Mouse (Mus musculus) liver, embryonic 11.5 days (tissue): Measurements from ENCODE around the gene Ubqln3. TPM values are rescaled to one million over a fixed set of nuclear protein-coding genes. Genes with fewer than 3 reads are reported as not detected.

Experiments
- ATAC-seq: fragments of 200-750 bp; cut with Nextera tagmentation; replicated peaks from 2 replicates; pipeline ENCODE4 v1.8.0; 2017; ENCODE audit warnings: moderate number of reproducible peaks, mild to moderate bottlenecking, moderate TSS enrichment, moderate library complexity; ENCODE audit not compliant: low FRiP score
- DNase-seq: peaks from one replicate; pipeline ENCODE4 v3.0.0-alpha.2; 2017; ENCODE audit warnings: low spot score
- H3K27ac ChIP-seq: fragments of 300-500 bp; sonication (generic); 2 replicates; pipeline ENCODE4 v1.5.1; 2014; ENCODE audit warnings: mild to moderate bottlenecking, low read depth, low read length, control low read depth
- H3K27me3 ChIP-seq: fragments of 300-500 bp; sonication (generic); replicated peaks from 2 replicates; pipeline ENCODE4 v1.6.1; 2014; ENCODE audit warnings: low read length, mixed read lengths; ENCODE audit not compliant: control insufficient read depth, insufficient read depth
- H3K36me3 ChIP-seq: fragments of 300-500 bp; sonication (generic); 2 replicates; pipeline ENCODE4 v1.6.1; 2014; ENCODE audit warnings: mild to moderate bottlenecking, low read length, moderate library complexity, mixed read lengths; ENCODE audit not compliant: control insufficient read depth, insufficient read depth
- H3K4me1 ChIP-seq: fragments of 300-500 bp; sonication (generic); replicated peaks from 2 replicates; pipeline ENCODE4 v1.6.1; 2014; ENCODE audit warnings: low read length, mixed read lengths; ENCODE audit not compliant: control insufficient read depth, insufficient read depth
- H3K4me2 ChIP-seq: fragments of 300-500 bp; sonication (generic); 2 replicates; pipeline ENCODE4 v1.6.1; 2014; ENCODE audit warnings: mild to moderate bottlenecking, control low read depth, moderate library complexity
- H3K4me3 ChIP-seq: fragments of 300-500 bp; sonication (generic); 2 replicates; pipeline ENCODE4 v1.5.1; 2014; ENCODE audit warnings: low read depth, low read length, control low read depth
- H3K9ac ChIP-seq: fragments of 300-500 bp; sonication (generic); 2 replicates; pipeline ENCODE4 v1.6.1; 2014; ENCODE audit warnings: low read depth, low read length, control low read depth
- H3K9me3 ChIP-seq: fragments of 300-500 bp; sonication (generic); 2 replicates; pipeline ENCODE4 v1.6.1; 2016; ENCODE audit warnings: low read length, inconsistent platforms, mixed read lengths; ENCODE audit not compliant: control insufficient read depth
- WGBS: fragments of 180-500 bp; shearing (Covaris S2); extraction: QIAGEN DNeasy Blood & Tissue Kit; methylation state at CpG from one replicate; pipeline ENCODE4 v1.1.7; 2014; 5-methylcytosine and 5-hydroxymethylcytosine counted together
- polyA plus RNA-seq: library from polyadenylated mRNA; unstranded; fragments of >200 nt; fragmentation: Nextera tagmentation; extraction: Ambion mirVana; gene quantifications from 2 replicates; pipeline ENCODE4 v1.2.1, GENCODE M21; 2014

Gene Ubqln3
- polyA plus RNA-seq: not detected in 2 replicates

DNA sequence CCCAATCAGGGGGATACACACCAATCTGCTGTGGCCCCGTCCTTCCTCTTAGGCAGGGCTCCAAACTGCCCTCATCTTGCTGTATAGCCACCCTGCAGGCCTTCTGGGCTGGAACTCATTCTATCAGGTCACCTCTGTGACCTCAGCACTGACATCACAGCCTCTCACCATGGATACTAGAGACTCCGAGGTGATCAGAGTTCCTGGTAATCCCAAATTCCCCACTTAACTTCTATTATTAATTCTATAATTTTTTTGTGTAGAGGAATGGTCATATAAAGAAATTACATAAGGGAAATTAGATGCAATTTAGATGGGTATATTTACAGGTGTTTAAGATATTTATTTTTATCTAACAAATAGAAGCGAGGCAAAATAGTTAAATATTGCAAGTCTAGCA is at the start of gene Ubqln3:
Ubqln3 (minus strand) TSS at position 101 of the 400 bp plus-strand sequence.
- no peak within 1 kb of the TSS for H3K4me3 ChIP-seq
- H3K27me3 ChIP-seq: no peaks in the 10 kb centered on the region
- DNase-seq (no peak), ATAC-seq (no peak)
- no peak within 1 kb of the TSS for H3K4me2 ChIP-seq
- no peak within 1 kb of the TSS for H3K9ac ChIP-seq
- 65% methylated on average over 3 of the region's 3 CpGs for WGBS
- H3K36me3 ChIP-seq: no peaks in the 10 kb centered on the region
- no peaks in the 10 kb centered on the region for H3K4me1 ChIP-seq
- H3K27ac ChIP-seq: no peak within 1 kb of the TSS
- H3K9me3 ChIP-seq: no peaks in the 10 kb centered on the region

DNA sequence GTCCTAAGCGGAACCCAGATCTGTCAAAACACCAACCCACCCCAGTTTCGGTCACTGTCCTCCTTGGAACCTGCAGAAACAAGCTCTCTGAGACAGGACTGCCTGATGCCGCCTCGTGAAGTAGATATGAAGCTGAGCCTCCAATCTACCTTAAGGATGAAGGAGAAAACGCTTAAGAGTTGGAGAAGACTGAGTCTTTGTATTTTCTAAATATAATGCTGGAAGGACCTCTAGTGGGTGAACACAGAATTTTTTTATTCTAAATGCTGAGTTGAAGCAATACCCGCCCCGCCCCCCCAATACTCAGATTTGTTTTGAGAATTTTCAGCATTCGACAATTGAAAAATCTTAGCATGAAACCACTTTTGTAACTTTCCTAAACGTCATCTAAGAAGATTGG is 48.2 kb upstream of the Ubqln3 start:
- H3K27ac ChIP-seq: no peak overlapping the region
- H3K27me3 ChIP-seq: no peaks in the 10 kb centered on the region
- no peaks in the 10 kb centered on the region for H3K4me1 ChIP-seq
- ATAC-seq: no peak
- no peak overlapping the region for H3K4me2 ChIP-seq
- H3K36me3 ChIP-seq: no peaks in the 10 kb centered on the region
- no peaks in the 10 kb centered on the region for H3K9me3 ChIP-seq
- WGBS: 54% methylated on average over 9 of the region's 9 CpGs
- H3K9ac ChIP-seq: no peak overlapping the region
- DNase-seq: no peak
- H3K4me3 ChIP-seq: no peak overlapping the region

DNA sequence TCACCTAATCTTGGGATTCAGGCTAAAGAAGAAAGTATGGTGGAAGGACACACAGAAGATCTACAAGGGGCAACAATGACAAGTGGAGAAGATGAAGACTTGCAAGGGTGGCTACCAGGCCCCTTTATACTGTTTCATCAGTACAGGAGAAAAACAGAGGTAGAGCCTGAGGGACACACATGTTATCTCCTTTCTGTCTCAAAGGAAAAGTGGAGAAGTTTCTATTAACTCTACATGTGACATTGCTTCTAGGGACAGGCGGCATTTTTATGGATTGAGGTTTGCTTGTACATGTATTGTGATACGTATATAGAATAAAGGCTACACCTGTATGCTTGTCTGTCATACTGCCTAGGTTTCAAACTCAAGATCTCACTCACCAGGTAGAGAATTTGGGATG is 40.2 kb upstream of the Ubqln3 start, which contains the start of gene Olfr648:
Olfr648 (minus strand) TSS at position 101 of the 400 bp plus-strand sequence.
- no peak within 1 kb of the TSS for H3K9ac ChIP-seq
- no peak within 1 kb of the TSS for H3K4me3 ChIP-seq
- no peaks in the 10 kb centered on the region for H3K27me3 ChIP-seq
- no peaks in the 10 kb centered on the region for H3K36me3 ChIP-seq
- no peaks in the 10 kb centered on the region for H3K9me3 ChIP-seq
- H3K27ac ChIP-seq: no peak within 1 kb of the TSS
- H3K4me2 ChIP-seq: no peak within 1 kb of the TSS
- DNase-seq: no peak
- H3K4me1 ChIP-seq: no peaks in the 10 kb centered on the region
- no peak for ATAC-seq
- 88% methylated on average over 2 of the region's 2 CpGs for WGBS

DNA sequence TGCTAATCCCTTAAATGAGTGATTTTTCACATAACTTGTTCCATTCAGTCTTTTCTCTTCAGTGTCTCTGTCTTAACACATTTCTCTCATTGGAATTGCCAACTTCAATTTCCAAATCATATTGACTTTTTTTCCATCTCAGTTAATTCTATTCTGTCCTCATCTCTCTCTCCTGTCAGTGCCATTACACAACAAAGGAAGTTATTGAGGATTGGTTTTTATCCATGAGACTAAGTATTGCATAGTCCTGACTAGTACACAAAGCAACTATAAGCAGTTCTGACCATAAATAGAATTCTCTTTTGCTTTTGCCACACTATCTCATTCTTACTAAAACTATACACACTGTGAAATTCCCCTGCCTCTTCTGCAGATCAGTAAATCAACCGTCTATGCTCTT is 36.0 kb upstream of the Ubqln3 start:
- H3K27me3 ChIP-seq: no peaks in the 10 kb centered on the region
- ATAC-seq (no peak), DNase-seq (no peak)
- 88% methylated on average over 1 of the region's 1 CpGs for WGBS
- H3K4me3 ChIP-seq: no peak overlapping the region
- H3K4me1 ChIP-seq: no peaks in the 10 kb centered on the region
- no peaks in the 10 kb centered on the region for H3K9me3 ChIP-seq
- no peaks in the 10 kb centered on the region for H3K36me3 ChIP-seq
- H3K9ac ChIP-seq: no peak overlapping the region
- no peak overlapping the region for H3K4me2 ChIP-seq
- H3K27ac ChIP-seq: no peak overlapping the region

DNA sequence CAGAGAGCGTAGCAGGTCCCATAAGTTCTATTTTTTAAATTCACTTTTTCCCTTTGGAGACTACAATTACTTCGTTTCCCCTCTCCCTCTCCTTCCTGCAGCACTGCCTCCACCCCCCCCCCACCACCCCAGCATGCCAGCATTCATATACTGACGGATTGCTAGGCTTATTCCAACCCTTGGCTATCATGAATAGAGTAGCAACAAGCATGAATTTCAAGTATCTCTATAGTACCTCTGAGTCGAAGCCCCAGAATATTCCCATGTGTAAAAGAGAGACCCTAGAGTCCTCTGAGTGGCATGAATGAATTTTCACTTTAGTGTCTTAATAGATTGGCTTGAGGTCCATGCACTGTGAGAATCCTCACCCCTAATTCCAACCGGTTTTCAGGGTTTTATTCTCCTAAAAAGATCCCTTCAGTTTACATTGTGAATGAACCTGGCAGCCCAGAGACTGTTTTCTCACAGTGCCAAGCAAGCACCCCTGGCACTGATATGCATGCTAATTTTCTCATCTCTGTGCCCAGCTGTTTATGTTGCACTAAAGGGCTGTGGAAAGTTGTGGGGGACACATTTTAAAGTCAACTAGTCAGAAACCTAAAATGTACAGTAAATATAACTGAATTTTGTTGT is 35.5 kb upstream of the Ubqln3 start:
- H3K4me3 ChIP-seq: no peak overlapping the region
- ATAC-seq (no peak), DNase-seq (no peak)
- no peak overlapping the region for H3K27ac ChIP-seq
- H3K27me3 ChIP-seq: no peaks in the 10 kb centered on the region
- no peak overlapping the region for H3K9ac ChIP-seq
- H3K36me3 ChIP-seq: no peaks in the 10 kb centered on the region
- H3K4me1 ChIP-seq: no peaks in the 10 kb centered on the region
- H3K9me3 ChIP-seq: no peaks in the 10 kb centered on the region
- H3K4me2 ChIP-seq: no peak overlapping the region
- 74% methylated on average over 5 of the region's 5 CpGs for WGBS

DNA sequence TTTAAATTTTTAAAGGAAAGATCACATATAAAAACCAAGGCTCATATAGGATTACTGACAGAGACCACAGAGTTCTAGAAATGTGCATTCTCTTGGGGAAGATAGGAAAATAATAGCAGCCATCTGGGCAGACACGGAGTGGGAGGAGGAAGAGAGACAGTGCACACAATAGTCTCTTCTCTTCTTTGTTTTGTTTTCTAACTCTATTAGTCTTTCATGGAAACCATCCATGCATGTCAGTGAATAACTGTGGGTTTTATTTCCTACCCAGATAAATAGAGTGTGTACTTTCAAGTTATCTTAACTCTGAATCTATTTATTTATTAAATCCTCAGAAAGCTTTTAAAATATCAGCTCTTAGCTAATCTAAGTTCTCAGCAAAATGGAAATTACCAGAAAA is 32.0 kb upstream of the Ubqln3 start:
- H3K27ac ChIP-seq: no peak overlapping the region
- H3K36me3 ChIP-seq: no peaks in the 10 kb centered on the region
- no peaks in the 10 kb centered on the region for H3K9me3 ChIP-seq
- WGBS: 75% methylated on average over 1 of the region's 1 CpGs
- no peak overlapping the region for H3K4me2 ChIP-seq
- H3K4me3 ChIP-seq: no peak overlapping the region
- ATAC-seq (no peak), DNase-seq (no peak)
- no peak overlapping the region for H3K9ac ChIP-seq
- H3K27me3 ChIP-seq: no peaks in the 10 kb centered on the region
- no peaks in the 10 kb centered on the region for H3K4me1 ChIP-seq

DNA sequence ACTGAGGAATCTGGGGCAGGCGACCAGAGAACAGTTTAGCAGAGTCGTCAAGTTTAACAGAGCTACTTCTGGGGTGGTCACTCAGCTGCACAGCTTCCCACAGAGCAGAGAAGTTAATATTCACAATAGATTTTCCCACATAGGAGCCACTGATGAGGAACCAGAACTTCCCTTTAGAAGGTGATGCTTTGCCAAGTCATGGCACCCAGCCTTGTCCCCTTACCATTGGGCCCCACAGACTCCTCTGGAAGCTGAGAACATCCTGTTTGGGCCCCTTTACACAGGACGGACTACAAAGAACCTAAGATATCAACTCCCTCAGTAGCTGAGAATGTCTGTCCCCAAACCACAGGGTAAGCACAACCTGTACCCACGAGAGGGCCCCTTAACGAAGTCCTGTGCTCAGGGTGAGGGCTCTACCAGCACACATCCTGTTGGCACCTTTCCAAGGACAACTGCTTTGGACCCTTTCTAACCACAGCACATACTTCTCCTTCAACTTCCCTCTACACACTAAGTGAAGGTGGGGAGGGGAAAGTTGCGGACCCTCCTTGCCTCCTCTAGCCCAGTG is 26.6 kb upstream of the Ubqln3 start:
- Histone ChIP-seq H3K9ac (no peak overlapping the region), H3K4me1 (no peaks in the 10 kb centered on the region), H3K4me2 (no peak overlapping the region), H3K27ac (no peak overlapping the region), H3K9me3 (no peaks in the 10 kb centered on the region), H3K27me3 (no peaks in the 10 kb centered on the region), H3K4me3 (no peak overlapping the region), H3K36me3 (no peaks in the 10 kb centered on the region)
- DNase-seq (no peak), ATAC-seq (no peak)
- 53% methylated on average over 6 of the region's 6 CpGs for WGBS

DNA sequence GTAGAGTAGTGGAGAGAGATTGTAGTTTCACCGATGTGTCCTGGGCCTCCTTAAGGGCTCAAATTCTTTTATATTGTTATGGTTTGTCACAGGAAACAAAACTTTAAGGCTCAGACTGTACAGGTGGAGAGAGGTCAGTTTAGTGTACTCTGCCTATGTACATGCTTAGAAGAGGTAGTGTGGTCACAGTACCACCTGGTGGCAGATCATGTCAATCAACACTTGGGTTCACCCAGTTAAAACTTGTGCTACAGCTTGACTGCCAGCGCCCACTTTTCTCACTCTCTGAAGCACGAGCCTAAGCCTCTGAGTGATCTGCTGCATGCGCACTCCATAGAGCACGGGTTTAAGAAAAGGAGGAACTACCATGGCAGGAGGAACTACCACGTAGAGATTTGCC is 24.0 kb upstream of the Ubqln3 start:
- H3K36me3 ChIP-seq: no peaks in the 10 kb centered on the region
- H3K4me2 ChIP-seq: no peak overlapping the region
- H3K27me3 ChIP-seq: no peaks in the 10 kb centered on the region
- no peak overlapping the region for H3K9ac ChIP-seq
- no peaks in the 10 kb centered on the region for H3K4me1 ChIP-seq
- H3K27ac ChIP-seq: no peak overlapping the region
- DNase-seq: no peak
- ATAC-seq: no peak; the same call in 1 of the 2 replicates
- H3K9me3 ChIP-seq: no peaks in the 10 kb centered on the region
- H3K4me3 ChIP-seq: no peak overlapping the region
- 59% methylated on average over 6 of the region's 6 CpGs for WGBS

DNA sequence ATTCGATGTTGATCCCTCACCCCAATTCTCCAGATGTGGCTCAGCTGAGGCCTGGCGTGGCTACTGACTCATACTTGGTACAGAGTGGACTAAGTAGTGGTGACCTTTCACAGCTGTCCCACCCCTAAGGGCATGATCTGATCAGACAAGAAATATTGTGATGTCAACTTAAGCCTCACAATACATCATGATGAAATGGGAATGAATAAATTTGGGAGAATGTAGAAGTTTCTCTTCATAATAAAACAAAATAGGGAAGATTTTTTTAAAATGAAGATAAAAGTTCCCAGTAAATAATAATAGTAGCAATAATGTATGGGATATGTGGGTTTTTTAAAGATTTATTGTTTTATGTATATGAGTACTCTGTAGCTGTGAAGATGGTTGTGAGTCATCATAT is 7.4 kb upstream of the Ubqln3 start, which contains the start of gene Ubqlnl:
Ubqlnl (minus strand) TSS at position 101 of the 400 bp plus-strand sequence.
- no peak within 1 kb of the TSS for H3K9ac ChIP-seq
- no peak for ATAC-seq
- no peaks in the 10 kb centered on the region for H3K4me1 ChIP-seq
- no peak within 1 kb of the TSS for H3K27ac ChIP-seq
- H3K27me3 ChIP-seq: no peaks in the 10 kb centered on the region
- no peak within 1 kb of the TSS for H3K4me2 ChIP-seq
- H3K9me3 ChIP-seq: no peaks in the 10 kb centered on the region
- DNase-seq: no peak
- no peaks in the 10 kb centered on the region for H3K36me3 ChIP-seq
- WGBS: 90% methylated on average over 2 of the region's 2 CpGs
- no peak within 1 kb of the TSS for H3K4me3 ChIP-seq
